Mouse (Mus musculus) activated CD4-positive, CD25-positive, alpha-beta regulatory T cell (primary cell): ENCODE measurements around the gene Entpd1. TPM values are rescaled to one million over a fixed set of nuclear protein-coding genes. Genes with fewer than 3 reads are reported as not detected.

Experiments used
- polyA plus RNA-seq, 2 experiments: library from polyadenylated mRNA; unstranded; fragments of 100-300 nt; shearing (Covaris generic); gene quantifications; one replicate each; pipeline ENCODE4 v1.2.1; 2017

Gene Entpd1
- 10 to 100 TPM; 32.7 to 87.9 TPM for polyA plus RNA-seq

DNA sequence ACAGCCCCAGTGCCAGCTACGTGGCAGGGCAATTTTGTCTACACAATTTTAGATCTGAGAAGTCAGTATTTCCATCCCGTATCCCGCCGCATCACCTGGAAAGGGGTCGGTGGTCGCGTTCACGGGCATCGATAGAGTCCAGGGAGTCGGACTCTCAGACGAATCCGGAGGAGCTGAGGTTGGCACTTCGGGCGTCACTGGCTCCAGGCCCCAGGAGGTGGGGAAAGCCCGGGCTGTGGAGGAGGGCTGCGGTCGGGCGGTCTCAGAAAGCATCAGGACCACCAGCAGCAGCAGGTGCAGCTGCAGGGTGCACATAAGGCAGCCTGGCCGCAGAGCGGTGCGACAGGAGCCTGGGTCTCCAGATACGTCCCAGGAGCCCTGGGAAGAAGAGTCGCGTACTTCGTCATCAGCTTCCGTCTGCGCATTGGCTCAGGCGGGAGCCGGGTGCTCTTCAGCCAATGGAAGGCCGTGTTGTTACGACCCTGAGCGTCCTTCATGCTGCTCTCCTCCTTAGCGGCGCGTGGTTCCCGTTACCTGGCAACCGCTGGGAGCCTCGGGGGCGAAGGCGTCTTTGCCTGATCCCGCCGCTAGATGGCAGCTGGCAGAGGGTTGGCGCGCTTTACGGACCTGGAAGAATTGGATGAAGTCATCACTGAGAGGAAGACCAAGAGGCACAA is at the start of gene Entpd1, which contains the start of gene Tctn3:
TSS of gene Entpd1 (plus strand) at position 537 of the 677 bp plus-strand sequence.
TSS of gene Tctn3 (minus strand) at position 404 of the 677 bp plus-strand sequence.

DNA sequence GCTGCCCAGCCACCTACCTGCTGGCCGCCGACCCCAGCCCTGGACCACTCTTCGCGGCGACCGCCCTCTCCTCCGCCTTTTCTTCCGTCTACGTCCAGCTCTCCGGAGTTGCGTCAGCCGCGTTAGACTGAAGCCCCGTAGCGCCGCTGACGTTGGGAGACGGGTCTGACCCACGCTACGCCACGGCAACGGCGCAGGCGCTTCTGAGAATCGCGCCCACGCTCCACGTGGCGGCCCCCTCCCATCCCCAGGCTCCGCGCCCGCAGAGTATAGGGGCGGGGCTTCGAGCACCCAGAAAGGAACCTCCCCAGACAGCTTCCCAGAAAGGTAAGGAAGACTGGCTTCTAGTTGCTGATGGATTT is 23.9 kb upstream of the Entpd1 start, which contains the start of gene Aldh18a1:
TSS of gene Aldh18a1 (minus strand) at position 171 of the 362 bp plus-strand sequence.

DNA sequence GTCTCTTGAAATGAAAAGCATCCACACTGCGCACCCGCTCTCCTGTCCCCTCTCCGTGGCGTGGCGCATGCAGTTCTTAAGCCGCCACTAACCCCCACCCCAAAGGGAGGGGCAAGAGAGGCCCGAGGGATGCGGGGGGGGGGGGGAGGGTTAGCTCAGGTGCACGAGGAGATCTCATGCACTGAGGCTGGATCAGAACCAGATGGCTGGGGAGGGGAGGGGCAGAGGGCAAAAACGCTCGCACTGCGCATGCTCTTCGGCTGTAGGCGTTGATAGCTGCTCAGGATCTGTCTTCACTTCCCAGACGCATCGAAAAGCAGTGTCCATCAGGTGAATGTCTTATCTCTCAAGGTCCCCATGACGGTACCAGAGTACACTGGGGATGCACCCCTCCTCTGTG is 136.4 kb downstream of the Entpd1 start, which contains the start of gene Cc2d2b:
TSS of gene Cc2d2b (plus strand) at position 195 of the 400 bp plus-strand sequence.

Other genes with a start within 250 kb of the Entpd1 start
- gene Sorbs1, start 98.6 kb upstream of the Entpd1 start, polyA plus RNA-seq: 10 to 100 TPM; 15.0 to 17.5 TPM
- 10 to 100 TPM; 38.4 to 73.7 TPM for gene Aldh18a1, start 23.9 kb upstream of the Entpd1 start, polyA plus RNA-seq
- 10 to 100 TPM in 1 of 2 experiments, 1 to 10 TPM in 1; 9.4 to 11.4 TPM for gene Tctn3, start 133 bp upstream of the Entpd1 start, polyA plus RNA-seq
- gene Cc2d2b, start 136.4 kb downstream of the Entpd1 start, polyA plus RNA-seq: 1 to 10 TPM in 1 of 2 experiments, under 1 TPM in 1; 0.52 to 2.1 TPM
- gene Ccnj, start 218.9 kb downstream of the Entpd1 start, polyA plus RNA-seq: 1 to 10 TPM; 2.0 to 3.3 TPM